Mouse (Mus musculus): Measurements from ENCODE around the gene Hps6. TPM values are rescaled to one million over a fixed set of nuclear protein-coding genes. Genes with fewer than 3 reads are reported as not detected.
"Not testable (repeated sequence)": the region's sequence is repeated elsewhere in the genome, so short reads cannot be mapped to it uniquely, and the experiment has no call there.

The Hps6 gene
- 2.4 and 2.8 TPM in 2 replicates for polyA plus RNA-seq (2015; fragmentation: Nextera tagmentation; extraction: Ambion mirVana)

DNA sequence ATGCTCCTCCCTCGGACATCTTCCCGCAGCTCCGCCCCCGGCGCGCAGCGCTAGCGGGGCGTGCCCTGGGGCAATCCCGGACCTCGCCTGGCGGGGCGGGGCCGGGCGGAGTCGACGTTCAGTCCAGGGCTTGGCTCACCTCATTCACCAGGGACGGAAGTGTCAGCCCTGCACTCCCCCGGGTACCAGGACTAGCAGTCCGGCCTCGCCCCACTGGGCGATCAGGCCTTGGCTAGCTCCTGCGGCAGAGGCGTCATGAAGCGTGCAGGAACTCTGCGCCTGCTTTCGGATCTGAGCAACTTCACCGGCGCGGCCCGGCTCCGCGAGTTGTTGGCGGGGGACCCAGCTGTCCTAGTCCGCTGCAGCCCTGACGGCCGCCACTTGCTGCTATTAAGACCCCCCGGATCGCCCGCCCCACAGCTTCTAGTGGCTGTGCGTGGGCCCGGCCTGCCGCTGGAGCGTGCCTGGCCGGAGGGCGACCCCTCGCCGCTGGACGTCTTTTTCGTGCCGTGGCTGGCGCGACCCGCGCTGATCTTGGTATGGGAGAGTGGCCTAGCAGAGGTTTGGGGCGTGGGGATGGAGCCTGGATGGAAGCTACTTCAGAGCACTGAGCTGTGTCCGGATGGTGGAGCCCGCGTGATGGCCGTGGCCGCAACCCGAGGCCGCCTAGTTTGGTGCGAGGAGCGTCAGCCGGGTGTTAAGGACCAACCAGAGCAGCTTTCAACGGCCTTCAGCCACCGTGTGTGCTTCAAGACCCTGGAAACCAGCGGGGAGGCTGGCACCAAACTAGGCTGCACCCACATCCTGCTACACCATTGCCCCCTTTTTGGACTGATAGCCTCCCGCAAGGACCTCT is at the start of gene Hps6:
Gene Hps6 (plus strand): TSS at position 138 of the 856 bp plus-strand sequence.
- H3K4me1 ChIP-seq (ENCODE audit: control insufficient read depth, low read depth, low read length) = peaks cover 22% of the 10 kb centered on the region
- H3K9ac ChIP-seq (ENCODE audit: low read depth, low read length) = peak within 1 kb of the TSS; percentile 80
- under 1% methylated on average over 70 of the region's 70 CpGs for WGBS (ENCODE audit: insufficient replicate concordance)
- H3K4me2 ChIP-seq (ENCODE audit: low read depth, low read length) = peak within 1 kb of the TSS; percentile 99
- no peaks in the 10 kb centered on the region for H3K27me3 ChIP-seq (ENCODE audit: control insufficient read depth, insufficient read depth, low read depth, low read length)
- peak; percentile 92 for ATAC-seq (ENCODE audit: low read depth)
- no peaks in the 10 kb centered on the region for H3K36me3 ChIP-seq (ENCODE audit: control insufficient read depth, insufficient read depth)
- H3K4me3 ChIP-seq (ENCODE audit: low read depth, low read length) = peak within 1 kb of the TSS; percentile 74
- no peaks in the 10 kb centered on the region for H3K9me3 ChIP-seq (replicated peaks; ENCODE audit: control insufficient read depth, low read length)
- H3K27ac ChIP-seq (ENCODE audit: low read length) = peak within 1 kb of the TSS; percentile 59; the same call in 1 of the 2 replicates

DNA sequence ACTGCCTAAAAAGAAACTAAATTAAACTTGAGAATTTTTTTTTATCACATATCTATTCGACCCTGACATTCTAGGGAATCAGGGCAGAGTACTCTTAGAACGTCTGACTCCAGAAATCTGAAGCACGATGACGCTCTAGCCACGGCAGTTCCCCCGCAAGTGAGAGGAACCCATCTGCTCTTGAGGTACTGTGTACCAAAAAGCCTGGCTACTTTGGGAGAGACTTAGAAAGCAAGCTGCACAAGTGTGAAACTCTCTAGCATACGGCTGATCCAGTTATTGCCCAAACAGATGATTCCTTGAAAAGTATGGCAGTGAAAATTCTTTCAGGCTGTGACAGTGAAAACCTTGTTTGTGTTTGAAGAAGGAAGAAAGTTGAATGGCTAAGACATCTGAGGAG is 46.6 kb upstream of the Hps6 start:
- H3K36me3 ChIP-seq (ENCODE audit: control insufficient read depth, insufficient read depth) = no peaks in the 10 kb centered on the region
- ATAC-seq (ENCODE audit: low read depth) = no peak
- H3K27me3 ChIP-seq (ENCODE audit: control insufficient read depth, insufficient read depth, low read depth, low read length) = no peaks in the 10 kb centered on the region
- H3K9ac ChIP-seq (ENCODE audit: low read depth, low read length) = no peak overlapping the region
- H3K4me3 ChIP-seq (ENCODE audit: low read depth, low read length) = no peak overlapping the region
- H3K9me3 ChIP-seq (replicated peaks; ENCODE audit: control insufficient read depth, low read length) = no peaks in the 10 kb centered on the region
- no peak overlapping the region for H3K4me2 ChIP-seq (ENCODE audit: low read depth, low read length)
- no peaks in the 10 kb centered on the region for H3K4me1 ChIP-seq (ENCODE audit: control insufficient read depth, low read depth, low read length)
- WGBS (ENCODE audit: insufficient replicate concordance) = 70% methylated on average over 7 of the region's 7 CpGs
- H3K27ac ChIP-seq (ENCODE audit: low read length) = no peak overlapping the region

DNA sequence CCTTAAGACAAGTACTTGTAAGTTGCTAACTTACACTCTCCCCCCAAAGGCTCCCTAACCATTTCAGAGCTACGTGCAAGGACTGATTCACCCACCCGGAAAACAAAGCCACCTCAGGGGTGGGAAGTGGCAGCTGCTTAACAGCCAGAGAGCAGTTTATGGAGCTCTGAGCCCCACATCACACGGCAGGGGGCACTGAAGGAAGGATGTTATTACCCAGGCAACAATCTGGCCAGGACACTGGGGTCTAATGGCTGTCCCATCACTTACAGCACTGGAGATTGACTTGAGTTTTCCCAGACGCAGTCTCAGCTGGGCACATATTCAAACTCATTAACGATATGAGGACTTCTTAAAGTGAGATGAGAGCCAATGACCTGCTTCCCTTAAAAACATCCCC is 42.5 kb upstream of the Hps6 start:
- no peaks in the 10 kb centered on the region; the same call in 1 of the 2 replicates for H3K36me3 ChIP-seq (ENCODE audit: control insufficient read depth, insufficient read depth)
- no peak overlapping the region for H3K9ac ChIP-seq (ENCODE audit: low read depth, low read length)
- H3K4me1 ChIP-seq (ENCODE audit: control insufficient read depth, low read depth, low read length) = no peaks in the 10 kb centered on the region
- WGBS (ENCODE audit: insufficient replicate concordance) = 60% methylated on average over 5 of the region's 5 CpGs
- H3K27me3 ChIP-seq (ENCODE audit: control insufficient read depth, insufficient read depth, low read depth, low read length) = no peaks in the 10 kb centered on the region
- ATAC-seq (ENCODE audit: low read depth) = no peak
- no peak overlapping the region for H3K27ac ChIP-seq (ENCODE audit: low read length)
- no peak overlapping the region for H3K4me3 ChIP-seq (ENCODE audit: low read depth, low read length)
- no peak overlapping the region for H3K4me2 ChIP-seq (ENCODE audit: low read depth, low read length)
- H3K9me3 ChIP-seq (replicated peaks; ENCODE audit: control insufficient read depth, low read length) = no peaks in the 10 kb centered on the region

DNA sequence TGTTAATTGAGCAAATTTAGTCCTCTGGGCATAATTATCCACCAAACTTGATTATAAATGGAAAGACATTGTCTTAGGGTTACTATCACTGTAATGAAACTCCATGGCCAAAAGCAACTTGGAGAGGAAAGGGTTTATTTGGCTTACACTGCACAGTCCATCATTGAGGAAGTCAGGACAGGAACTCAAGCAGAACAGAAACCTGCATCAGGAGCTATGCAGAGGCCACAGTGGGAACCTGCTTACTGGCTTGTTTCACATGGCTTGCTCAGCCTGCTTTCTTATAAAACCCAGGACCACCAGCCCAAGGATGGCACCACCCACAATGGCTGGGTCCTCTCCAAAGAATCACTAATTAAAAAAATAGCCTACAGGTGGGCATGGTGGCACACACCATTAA is 18.9 kb upstream of the Hps6 start:
- Histone ChIP-seq H3K9me3 (replicated peaks; ENCODE audit: control insufficient read depth, low read length) (no peaks in the 10 kb centered on the region), H3K27ac (ENCODE audit: low read length) (no peak overlapping the region)

DNA sequence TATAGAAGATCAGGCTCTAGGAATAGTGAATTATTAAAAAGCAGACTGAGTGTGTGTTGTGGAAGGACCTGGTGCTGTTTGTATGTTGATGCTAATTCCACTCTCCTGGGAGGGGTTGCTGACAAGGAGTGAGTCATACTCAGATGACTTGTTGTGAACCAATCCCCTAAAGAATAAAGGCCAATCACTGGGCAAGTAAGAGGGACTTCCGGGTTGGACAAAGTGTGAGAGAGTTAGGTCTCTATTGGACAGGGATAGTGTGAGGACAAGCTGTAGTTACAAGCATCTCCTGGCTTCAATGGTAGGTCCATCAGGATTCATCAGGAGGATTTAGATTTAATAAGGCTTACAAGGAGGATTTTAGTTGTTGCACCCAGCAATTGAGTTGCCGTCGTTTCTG is 15.1 kb upstream of the Hps6 start:
- H3K27me3 ChIP-seq (ENCODE audit: control insufficient read depth, insufficient read depth, low read depth, low read length) = no peaks in the 10 kb centered on the region
- no peak overlapping the region for H3K27ac ChIP-seq (ENCODE audit: low read length)
- no peaks in the 10 kb centered on the region for H3K9me3 ChIP-seq (replicated peaks; ENCODE audit: control insufficient read depth, low read length)
- WGBS (ENCODE audit: insufficient replicate concordance) = 79% methylated on average over 3 of the region's 3 CpGs
- H3K36me3 ChIP-seq (ENCODE audit: control insufficient read depth, insufficient read depth) = no peaks in the 10 kb centered on the region
- no peak overlapping the region for H3K4me2 ChIP-seq (ENCODE audit: low read depth, low read length)
- H3K9ac ChIP-seq (ENCODE audit: low read depth, low read length) = no peak overlapping the region
- H3K4me3 ChIP-seq (ENCODE audit: low read depth, low read length) = no peak overlapping the region
- no peak for ATAC-seq (ENCODE audit: low read depth)
- H3K4me1 ChIP-seq (ENCODE audit: control insufficient read depth, low read depth, low read length) = no peaks in the 10 kb centered on the region

More for the DNA sequence above, 18.9 kb upstream of the Hps6 start:
- no peaks in the 10 kb centered on the region for H3K36me3 ChIP-seq (ENCODE audit: control insufficient read depth, insufficient read depth)
- no peaks in the 10 kb centered on the region for H3K4me1 ChIP-seq (ENCODE audit: control insufficient read depth, low read depth, low read length)
- H3K9ac ChIP-seq (ENCODE audit: low read depth, low read length) = no peak overlapping the region
- no peaks in the 10 kb centered on the region for H3K27me3 ChIP-seq (ENCODE audit: control insufficient read depth, insufficient read depth, low read depth, low read length)
- no peak overlapping the region for H3K4me2 ChIP-seq (ENCODE audit: low read depth, low read length)
- H3K4me3 ChIP-seq (ENCODE audit: low read depth, low read length) = no peak overlapping the region
- no peak for ATAC-seq (ENCODE audit: low read depth)

DNA sequence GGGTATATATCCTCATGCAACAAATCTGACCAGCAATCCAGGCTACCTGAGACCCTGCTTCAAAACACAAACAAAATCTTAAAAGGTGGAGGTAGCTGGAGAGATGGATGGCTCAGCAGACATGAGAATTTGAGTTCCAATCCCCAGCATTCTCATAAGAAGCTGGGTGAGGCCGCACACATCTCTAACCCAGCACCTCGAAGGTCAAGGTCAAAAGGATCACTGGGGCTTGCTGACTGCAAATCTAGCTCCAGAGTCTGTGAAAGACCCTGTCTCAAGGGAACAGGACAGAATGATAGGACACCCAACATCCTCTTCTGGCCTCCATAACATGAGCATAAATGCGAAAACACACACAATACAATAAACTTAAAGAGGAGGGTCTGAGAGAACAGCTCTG is 12.1 kb upstream of the Hps6 start:
- WGBS (ENCODE audit: insufficient replicate concordance) = 80% methylated on average over 3 of the region's 3 CpGs
- Histone ChIP-seq H3K4me3 (ENCODE audit: low read depth, low read length) (no peak overlapping the region), H3K4me2 (ENCODE audit: low read depth, low read length) (no peak overlapping the region), H3K9ac (ENCODE audit: low read depth, low read length) (no peak overlapping the region), H3K36me3 (ENCODE audit: control insufficient read depth, insufficient read depth) (no peaks in the 10 kb centered on the region), H3K27ac (ENCODE audit: low read length) (no peak overlapping the region), H3K27me3 (ENCODE audit: control insufficient read depth, insufficient read depth, low read depth, low read length) (no peaks in the 10 kb centered on the region), H3K4me1 (ENCODE audit: control insufficient read depth, low read depth, low read length) (no peaks in the 10 kb centered on the region), H3K9me3 (replicated peaks; ENCODE audit: control insufficient read depth, low read length) (no peaks in the 10 kb centered on the region)
- ATAC-seq (ENCODE audit: low read depth) = no peak

DNA sequence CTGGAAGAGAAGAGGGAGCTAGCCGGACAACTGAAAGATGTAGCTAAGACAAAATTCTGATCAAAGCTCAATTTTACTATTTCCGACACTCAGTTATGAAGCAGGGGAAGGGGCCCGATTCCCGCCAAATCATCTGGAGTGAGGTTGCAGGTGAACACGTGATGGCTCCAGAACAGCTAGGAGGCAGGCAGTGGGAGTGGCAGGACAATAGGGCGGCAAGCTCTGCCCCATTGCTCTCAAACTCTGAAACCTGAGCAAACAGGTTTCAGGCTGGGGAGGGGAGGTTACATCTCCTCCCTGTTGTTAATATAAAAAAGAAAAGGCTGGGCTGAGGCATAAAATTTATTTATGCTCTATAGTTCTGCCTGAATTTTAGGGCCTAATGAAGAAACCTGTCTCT is 9.9 kb upstream of the Hps6 start:
- not testable (repeated sequence) for H3K4me1 ChIP-seq (ENCODE audit: control insufficient read depth, low read depth, low read length); H3K4me3 ChIP-seq (ENCODE audit: low read depth, low read length); H3K9ac ChIP-seq (ENCODE audit: low read depth, low read length); H3K9me3 ChIP-seq (replicated peaks; ENCODE audit: control insufficient read depth, low read length); ATAC-seq (ENCODE audit: low read depth); H3K4me2 ChIP-seq (ENCODE audit: low read depth, low read length); H3K27me3 ChIP-seq (ENCODE audit: control insufficient read depth, insufficient read depth, low read depth, low read length); H3K27ac ChIP-seq (ENCODE audit: low read length); H3K36me3 ChIP-seq (ENCODE audit: control insufficient read depth, insufficient read depth)
- 70% methylated on average over 6 of the region's 6 CpGs for WGBS (ENCODE audit: insufficient replicate concordance)

DNA sequence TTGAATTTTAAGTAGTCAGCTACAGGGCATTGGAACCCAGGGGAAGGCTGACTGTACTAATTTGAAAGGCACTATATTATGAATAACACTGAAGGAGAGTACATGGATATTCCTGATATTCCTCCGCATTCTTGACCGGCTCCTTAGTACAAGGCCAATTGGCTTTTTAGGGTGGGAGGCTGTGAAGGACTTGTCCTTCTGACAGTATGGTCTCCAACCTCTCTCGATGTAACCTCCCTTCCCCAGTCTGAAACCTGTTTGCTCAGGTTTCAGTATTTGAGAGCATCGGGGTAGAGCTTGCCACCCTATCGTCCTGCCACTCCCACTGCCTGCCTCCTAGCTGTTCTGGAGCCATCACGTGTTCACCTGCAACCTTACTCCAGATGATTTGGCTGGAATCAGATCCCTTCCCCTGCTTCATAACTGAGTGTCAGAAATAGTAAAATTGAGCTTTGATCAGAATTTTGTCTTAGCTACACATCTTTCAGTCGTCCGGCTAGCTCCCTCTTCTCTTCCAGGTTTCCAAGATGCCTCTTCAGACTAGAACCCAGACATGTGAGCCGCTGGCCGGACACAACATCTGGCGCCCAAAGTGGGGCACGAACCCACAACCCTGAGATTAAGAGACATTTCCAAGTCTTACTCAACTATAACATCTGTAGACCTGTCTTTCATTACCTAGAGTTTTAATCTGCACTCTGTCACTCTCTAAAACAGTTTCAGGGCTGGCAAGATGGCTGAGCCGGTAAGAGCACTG is 9.1 kb upstream of the Hps6 start:
- Histone ChIP-seq H3K27ac (ENCODE audit: low read length) (no peak overlapping the region), H3K27me3 (ENCODE audit: control insufficient read depth, insufficient read depth, low read depth, low read length) (no peaks in the 10 kb centered on the region), H3K36me3 (ENCODE audit: control insufficient read depth, insufficient read depth) (no peaks in the 10 kb centered on the region), H3K9me3 (replicated peaks; ENCODE audit: control insufficient read depth, low read length) (no peaks in the 10 kb centered on the region), H3K4me1 (ENCODE audit: control insufficient read depth, low read depth, low read length) (peaks cover 15% of the 10 kb centered on the region), H3K4me2 (ENCODE audit: low read depth, low read length) (no peak overlapping the region), H3K4me3 (ENCODE audit: low read depth, low read length) (no peak overlapping the region), H3K9ac (ENCODE audit: low read depth, low read length) (no peak overlapping the region)
- WGBS (ENCODE audit: insufficient replicate concordance) = 81% methylated on average over 13 of the region's 13 CpGs
- ATAC-seq (ENCODE audit: low read depth) = no peak

DNA sequence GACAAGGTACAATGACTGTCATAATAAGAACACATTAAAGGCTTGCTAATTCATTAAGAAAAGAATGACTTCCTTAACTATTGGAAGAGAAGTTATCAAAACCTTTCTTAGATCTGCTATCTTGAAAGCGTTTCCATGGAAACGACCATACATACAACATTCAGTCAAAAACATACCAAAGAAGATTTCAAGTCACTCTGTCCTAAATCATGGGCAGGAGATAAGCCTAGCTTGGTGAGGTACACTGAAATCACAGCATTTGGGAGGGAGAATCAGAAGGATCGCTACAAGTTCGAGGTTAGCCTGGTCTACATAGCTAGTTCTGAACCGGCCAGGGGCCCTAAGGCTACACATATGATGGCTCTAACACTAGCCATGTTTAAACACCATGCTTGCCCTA is 5.9 kb upstream of the Hps6 start:
- Histone ChIP-seq H3K27ac (ENCODE audit: low read length) (no peak overlapping the region), H3K9ac (ENCODE audit: low read depth, low read length) (peak overlapping the region; percentile 87), H3K4me2 (ENCODE audit: low read depth, low read length) (peak overlapping the region; percentile 63), H3K27me3 (ENCODE audit: control insufficient read depth, insufficient read depth, low read depth, low read length) (no peaks in the 10 kb centered on the region), H3K4me1 (ENCODE audit: control insufficient read depth, low read depth, low read length) (peaks cover 16% of the 10 kb centered on the region), H3K9me3 (replicated peaks; ENCODE audit: control insufficient read depth, low read length) (no peaks in the 10 kb centered on the region), H3K36me3 (ENCODE audit: control insufficient read depth, insufficient read depth) (no peaks in the 10 kb centered on the region), H3K4me3 (ENCODE audit: low read depth, low read length) (peak overlapping the region; percentile 90)
- WGBS (ENCODE audit: insufficient replicate concordance) = 41% methylated on average over 5 of the region's 5 CpGs
- no peak for ATAC-seq (ENCODE audit: low read depth)
